Mouse (Mus musculus) kidney, postnatal 0 days (tissue): ENCODE measurements at regions not wholly inside any gene's neighbourhood (a gene's known extent, or its start where the extent isn't known, plus 50 kb on each side); places are given as distances from the start of the nearest gene placed in this dataset.

ENCODE experiments used
- ATAC-seq: fragments of 200-750 bp; cut with Nextera tagmentation; replicated peaks from 2 replicates; pipeline ENCODE4 v1.8.0; 2017; ENCODE audit warnings: low read depth, moderate number of reproducible peaks, moderate TSS enrichment, moderate library complexity; ENCODE audit not compliant: low FRiP score
- DNase-seq: peaks from one replicate; pipeline ENCODE4 v3.0.0-alpha.2; 2016; ENCODE audit warnings: low spot score
- H3K27ac ChIP-seq: fragments of 300-500 bp; sonication (generic); 2 replicates; pipeline ENCODE4 v1.5.1; 2014; ENCODE audit warnings: mild to moderate bottlenecking
- H3K27me3 ChIP-seq: fragments of 300-500 bp; sonication (generic); 2 replicates; pipeline ENCODE4 v1.6.1; 2014; ENCODE audit warnings: low read length, mixed read lengths; ENCODE audit not compliant: insufficient read depth
- H3K36me3 ChIP-seq: fragments of 300-500 bp; sonication (generic); 2 replicates; pipeline ENCODE4 v1.6.1; 2014; ENCODE audit warnings: low read length, mixed read lengths; ENCODE audit not compliant: insufficient read depth
- H3K4me1 ChIP-seq: fragments of 300-500 bp; sonication (generic); replicated peaks from 2 replicates; pipeline ENCODE4 v1.6.1; 2014; ENCODE audit warnings: antibody characterized with exemption, low read length, mixed read lengths; ENCODE audit not compliant: insufficient read depth
- H3K4me2 ChIP-seq: fragments of 300-500 bp; sonication (generic); 2 replicates; pipeline ENCODE4 v1.6.1; 2014; ENCODE audit warnings: mild to moderate bottlenecking, low read length, moderate library complexity, mixed read lengths
- H3K4me3 ChIP-seq: fragments of 300-500 bp; sonication (generic); replicated peaks from 2 replicates; pipeline ENCODE4 v1.5.1; 2014; ENCODE audit warnings: low read depth, low read length
- H3K9ac ChIP-seq: fragments of 300-500 bp; sonication (generic); 2 replicates; pipeline ENCODE4 v1.6.1; 2014; ENCODE audit warnings: low read depth, low read length
- H3K9me3 ChIP-seq: fragments of 300-500 bp; sonication (generic); replicated peaks from 2 replicates; pipeline ENCODE4 v1.6.1; 2016; ENCODE audit warnings: low read length, inconsistent platforms, mixed read lengths
- CTCF ChIP-seq: IDR thresholded peaks from 2 replicates; pipeline ENCODE4 v1.5.1; 2016; ENCODE audit warnings: antibody characterized with exemption, low read depth, mild to moderate bottlenecking, moderate library complexity
- WGBS: fragments of 180-500 bp; shearing (Covaris S2); extraction: QIAGEN DNeasy Blood & Tissue Kit; methylation state at CpG from one replicate; pipeline ENCODE4 v1.1.7; 2014; 5-methylcytosine and 5-hydroxymethylcytosine counted together

DNA sequence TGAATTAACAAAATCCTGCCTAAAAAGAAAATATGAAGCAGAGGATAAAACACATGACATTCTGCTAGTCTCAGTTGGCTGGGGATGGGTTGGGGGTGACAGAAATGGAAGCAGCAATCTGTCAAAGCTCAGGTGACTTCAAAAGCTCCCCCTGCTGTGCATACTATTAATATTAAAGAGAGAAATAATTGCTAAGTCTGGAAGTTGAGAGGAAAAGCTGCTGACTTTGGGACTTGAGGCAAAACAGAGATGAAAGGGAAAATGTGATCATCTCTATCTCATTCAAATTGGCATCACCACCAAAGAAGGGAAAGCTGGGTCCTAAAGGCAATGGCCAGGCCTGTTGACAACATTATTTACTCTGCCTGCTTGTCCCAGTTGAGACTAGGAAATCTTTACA lies 90.8 kb downstream of the Rpe65 start:
- Histone ChIP-seq H3K9me3 (no peaks in the 10 kb centered on the region), H3K36me3 (no peaks in the 10 kb centered on the region), H3K4me3 (no peak overlapping the region), H3K27ac (no peak overlapping the region), H3K9ac (no peak overlapping the region), H3K27me3 (no peaks in the 10 kb centered on the region), H3K4me1 (no peaks in the 10 kb centered on the region), H3K4me2 (no peak overlapping the region)
- no peak for ATAC-seq
- no peak for TF ChIP-seq CTCF
- no peak for DNase-seq

- Histone ChIP-seq H3K4me2 (no peak overlapping the region), H3K36me3 (no peaks in the 10 kb centered on the region), H3K4me1 (no peaks in the 10 kb centered on the region), H3K9me3 (no peaks in the 10 kb centered on the region), H3K27ac (no peak overlapping the region), H3K27me3 (no peaks in the 10 kb centered on the region), H3K9ac (no peak overlapping the region), H3K4me3 (no peak overlapping the region)
- peak; percentile 75 for TF ChIP-seq CTCF
- ATAC-seq (peak; percentile 81), DNase-seq (peak; percentile 68)
- WGBS: 21% methylated on average over 2 of the region's 2 CpGs
These were observed 114.9 kb upstream of the Wls start for GRCm38 (mm10) chr3:159724340-159725119.

DNA sequence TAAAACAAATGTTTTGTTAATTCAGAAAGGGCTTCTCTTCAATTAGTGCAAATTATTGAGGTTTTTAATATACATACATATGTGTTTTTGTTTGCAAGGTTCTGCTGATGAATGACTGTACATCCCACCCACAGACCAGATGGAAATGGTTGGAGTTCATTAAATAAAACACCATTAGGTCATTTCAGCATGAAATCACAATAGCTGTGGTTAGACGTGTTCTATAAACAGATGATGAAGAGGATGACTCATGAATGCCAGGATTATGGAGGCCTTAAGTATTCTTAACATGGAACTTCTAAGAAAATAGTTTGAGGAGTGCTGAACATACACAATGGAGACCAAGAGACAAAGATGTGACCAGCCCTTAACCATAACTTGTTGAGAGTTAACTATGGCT lies 107.3 kb upstream of the Wls start:
- Histone ChIP-seq H3K4me1 (no peaks in the 10 kb centered on the region), H3K27ac (no peak overlapping the region), H3K4me2 (no peak overlapping the region), H3K27me3 (no peaks in the 10 kb centered on the region), H3K9ac (no peak overlapping the region), H3K4me3 (no peak overlapping the region), H3K9me3 (no peaks in the 10 kb centered on the region), H3K36me3 (no peaks in the 10 kb centered on the region)
- ATAC-seq (no peak), DNase-seq (no peak)
- TF ChIP-seq CTCF: no peak
- WGBS: 65% methylated on average over 1 of the region's 1 CpGs

- no peak overlapping the region for H3K4me2 ChIP-seq
- no peak for DNase-seq
- no peaks in the 10 kb centered on the region for H3K27me3 ChIP-seq
- no peaks in the 10 kb centered on the region for H3K9me3 ChIP-seq
- TF ChIP-seq CTCF: no peak
- no peak for ATAC-seq
- H3K4me1 ChIP-seq: no peaks in the 10 kb centered on the region
- H3K4me3 ChIP-seq: no peak overlapping the region
- H3K27ac ChIP-seq: no peak overlapping the region
- H3K9ac ChIP-seq: no peak overlapping the region
- no peaks in the 10 kb centered on the region for H3K36me3 ChIP-seq
These were observed 106.3 kb upstream of the Wls start for GRCm38 (mm10) chr3:159733141-159733540.

DNA sequence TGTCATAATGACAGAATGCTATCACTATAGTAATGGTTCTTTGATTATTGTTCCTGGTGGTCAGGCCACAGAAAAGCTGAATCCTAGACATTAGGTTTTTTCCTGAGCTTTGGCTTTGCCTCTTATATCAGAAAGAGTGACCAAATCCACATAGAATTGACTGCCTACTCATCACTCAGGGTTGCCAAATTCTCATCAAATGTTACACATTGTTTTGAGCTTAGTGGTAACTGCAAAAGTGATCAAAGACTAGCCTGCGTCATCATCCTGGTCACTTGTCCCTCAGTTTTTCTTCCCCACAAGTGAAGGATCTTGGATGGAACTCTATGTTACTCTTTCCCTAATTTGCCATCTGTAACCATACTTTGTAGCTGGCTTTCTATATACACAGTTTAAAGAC lies 104.9 kb upstream of the Wls start:
- 98% methylated on average over 1 of the region's 1 CpGs for WGBS
- H3K4me2 ChIP-seq: no peak overlapping the region
- no peak overlapping the region for H3K9ac ChIP-seq
- H3K27me3 ChIP-seq: no peaks in the 10 kb centered on the region
- ATAC-seq: no peak
- TF ChIP-seq CTCF: no peak
- H3K36me3 ChIP-seq: no peaks in the 10 kb centered on the region
- H3K27ac ChIP-seq: no peak overlapping the region
- DNase-seq: no peak
- H3K4me3 ChIP-seq: no peak overlapping the region
- no peaks in the 10 kb centered on the region for H3K9me3 ChIP-seq
- no peaks in the 10 kb centered on the region for H3K4me1 ChIP-seq

GRCm38 (mm10) chr3:159736070-159736469 lies 103.4 kb upstream of the Wls start:
- DNase-seq (no peak), ATAC-seq (no peak)
- Histone ChIP-seq H3K4me1 (no peaks in the 10 kb centered on the region), H3K9me3 (no peaks in the 10 kb centered on the region), H3K9ac (no peak overlapping the region), H3K4me2 (no peak overlapping the region), H3K4me3 (no peak overlapping the region), H3K27ac (no peak overlapping the region), H3K36me3 (no peaks in the 10 kb centered on the region), H3K27me3 (no peaks in the 10 kb centered on the region)
- WGBS: 80% methylated on average over 1 of the region's 1 CpGs
- no peak for TF ChIP-seq CTCF
